Mouse (Mus musculus) MEL (cell line): ENCODE data around the gene Ccdc155. TPM values are rescaled to one million over a fixed set of nuclear protein-coding genes. Genes with fewer than 3 reads are reported as not detected.

ENCODE experiments used
- DNase-seq: peaks from one replicate; pipeline ENCODE4 v3.0.0; 2011; ENCODE audit warnings: low read depth, low spot score
- H3K27ac ChIP-seq: 2 replicates; pipeline ENCODE4 v1.5.1; 2012; ENCODE audit warnings: low read depth, mild to moderate bottlenecking, control low read depth, low read length, moderate library complexity; ENCODE audit not compliant: control insufficient read depth
- H3K27me3 ChIP-seq, 2 experiments: fragments of 150-350 bp in 1 of 2; sonication (generic) in 1 of 2; 2 replicates each; pipeline ENCODE4 v1.6.1; 2012; ENCODE audit warnings: low read length in 2 of 2, mild to moderate bottlenecking in 2 of 2, improper control_type of control experiment in 1 of 2, moderate library complexity in 1 of 2; ENCODE audit not compliant: insufficient read depth in 2 of 2, control insufficient read depth in 1 of 2
- H3K36me3 ChIP-seq, 2 experiments: 2 replicates each; pipeline ENCODE4 v1.6.1; 2012 to 2014; ENCODE audit warnings: low read length in 2 of 2, improper control_type of control experiment in 1 of 2, inconsistent platforms in 1 of 2, mild to moderate bottlenecking in 1 of 2; ENCODE audit not compliant: insufficient read depth in 2 of 2, control insufficient read depth in 1 of 2
- H3K4me1 ChIP-seq, 2 experiments: fragments of 150-350 bp in 1 of 2; sonication (generic) in 1 of 2; 2 replicates each; pipeline ENCODE4 v1.6.1; 2012; ENCODE audit warnings: low read length in 2 of 2, improper control_type of control experiment in 1 of 2, mild to moderate bottlenecking in 1 of 2; ENCODE audit not compliant: insufficient read depth in 2 of 2, control insufficient read depth in 1 of 2
- H3K4me3 ChIP-seq, 2 experiments: fragments of 150-350 bp in 1 of 2; sonication (generic) in 1 of 2; 2 replicates each; pipeline ENCODE4 v1.5.1; 2012; ENCODE audit warnings: low read depth in 2 of 2, low read length in 2 of 2, mild to moderate bottlenecking in 2 of 2, moderate library complexity in 2 of 2, control low read depth in 1 of 2, improper control_type of control experiment in 1 of 2; ENCODE audit not compliant: control insufficient read depth in 1 of 2, insufficient read depth in 1 of 2
- H3K79me2 ChIP-seq: 2 replicates; pipeline ENCODE4 v1.6.1; 2012; ENCODE audit warnings: mild to moderate bottlenecking, low read length, moderate library complexity; ENCODE audit not compliant: control insufficient read depth, poor library complexity, insufficient read depth
- H3K9ac ChIP-seq: 2 replicates; pipeline ENCODE4 v1.6.1; 2012; ENCODE audit warnings: low read depth, mild to moderate bottlenecking, control low read depth, low read length, moderate library complexity; ENCODE audit not compliant: control insufficient read depth, poor library complexity, severe bottlenecking
- H3K9me3 ChIP-seq: fragments of 150-350 bp; sonication (generic); replicated peaks from 2 replicates; pipeline ENCODE4 v1.6.1; 2012; ENCODE audit warnings: mild to moderate bottlenecking, low read length, improper control_type of control experiment, moderate library complexity; ENCODE audit not compliant: insufficient read depth
- CTCF ChIP-seq, 3 experiments: IDR thresholded peaks in 2 of 3; conservative IDR thresholded peaks in 1 of 3; 2 replicates each; pipeline ENCODE4 v1.5.1; 2011 to 2012; ENCODE audit warnings: low read length in 3 of 3, low read depth in 2 of 3, mild to moderate bottlenecking in 2 of 3, improper control_type of control experiment in 1 of 3, inconsistent platforms in 1 of 3, mixed read lengths in 1 of 3, moderate library complexity in 1 of 3; ENCODE audit not compliant: control insufficient read depth in 1 of 3, insufficient read depth in 1 of 3, poor library complexity in 1 of 3, severe bottlenecking in 1 of 3
- E2F4 ChIP-seq: IDR thresholded peaks from 2 replicates; pipeline ENCODE4 v1.6.1; 2011; ENCODE audit warnings: low read depth, low read length, improper control_type of control experiment, borderline replicate concordance
- ELF1 ChIP-seq: IDR thresholded peaks from 2 replicates; pipeline ENCODE4 v1.6.1; 2014; ENCODE audit warnings: low read depth, mild to moderate bottlenecking, inconsistent platforms, low read length, improper control_type of control experiment, moderate library complexity
- GABPA ChIP-seq: IDR thresholded peaks from 2 replicates; pipeline ENCODE4 v1.6.1; 2012; ENCODE audit warnings: low read depth, mild to moderate bottlenecking, inconsistent platforms, low read length, improper control_type of control experiment, moderate library complexity
- GATA1 ChIP-seq: IDR thresholded peaks from 2 replicates; pipeline ENCODE4 v1.6.1; 2011; ENCODE audit warnings: low read depth, low read length, improper control_type of control experiment
- KAT2A ChIP-seq: conservative IDR thresholded peaks from 2 replicates; pipeline ENCODE4 v1.6.1; 2012; ENCODE audit warnings: low read depth, low read length, improper control_type of control experiment, inconsistent platforms
- MAX ChIP-seq: IDR thresholded peaks from 2 replicates; pipeline ENCODE4 v1.6.1; 2011; ENCODE audit warnings: low read length, improper control_type of control experiment
- MEF2A ChIP-seq: IDR thresholded peaks from 2 replicates; pipeline ENCODE4 v1.6.1; 2014; ENCODE audit warnings: low read depth, mild to moderate bottlenecking, inconsistent platforms, low read length, improper control_type of control experiment; ENCODE audit not compliant: poor library complexity, insufficient replicate concordance, severe bottlenecking; ENCODE audit errors: extremely low read depth
- MYB ChIP-seq: IDR thresholded peaks from 2 replicates; pipeline ENCODE4 v1.6.1; 2011; ENCODE audit warnings: mild to moderate bottlenecking, low read depth, low read length, improper control_type of control experiment
- NELFE ChIP-seq: IDR thresholded peaks from 2 replicates; pipeline ENCODE4 v1.6.1; 2011; ENCODE audit warnings: low read depth, low read length, improper control_type of control experiment
- NRF1 ChIP-seq: IDR thresholded peaks from 2 replicates; pipeline ENCODE4 v1.6.1; 2014; ENCODE audit warnings: low read depth, mild to moderate bottlenecking, inconsistent platforms, low read length, improper control_type of control experiment, moderate library complexity; ENCODE audit not compliant: poor library complexity, insufficient read depth, severe bottlenecking
- POLR2A ChIP-seq, 2 experiments: IDR thresholded peaks; 2 replicates each; pipeline ENCODE4 v1.6.1; 2011 to 2012; ENCODE audit warnings: low read length in 2 of 2, mild to moderate bottlenecking in 2 of 2, control low read depth in 1 of 2, improper control_type of control experiment in 1 of 2, low read depth in 1 of 2, moderate library complexity in 1 of 2; ENCODE audit not compliant: control insufficient read depth in 1 of 2, insufficient read depth in 1 of 2, poor library complexity in 1 of 2
- POLR2AphosphoS2 ChIP-seq: IDR thresholded peaks from 2 replicates; pipeline ENCODE4 v1.6.1; 2011; ENCODE audit warnings: low read length, improper control_type of control experiment
- POLR2AphosphoS5 ChIP-seq: IDR thresholded peaks from 2 replicates; pipeline ENCODE4 v1.6.1; 2012; ENCODE audit warnings: low read depth, borderline replicate concordance, mild to moderate bottlenecking, inconsistent platforms, low read length, moderate library complexity, mixed read lengths
- RAD21 ChIP-seq: IDR thresholded peaks from 2 replicates; pipeline ENCODE4 v1.6.1; 2011; ENCODE audit warnings: mild to moderate bottlenecking, low read depth, low read length, improper control_type of control experiment
- SIN3A ChIP-seq: IDR thresholded peaks from 2 replicates; pipeline ENCODE4 v1.6.1; 2012; ENCODE audit warnings: low read length, improper control_type of control experiment, inconsistent platforms
- TBP ChIP-seq: IDR thresholded peaks from 2 replicates; pipeline ENCODE4 v1.8.0; 2011; ENCODE audit warnings: low read depth, low read length, improper control_type of control experiment
- TCF12 ChIP-seq: IDR thresholded peaks from 2 replicates; pipeline ENCODE4 v1.6.1; 2014; ENCODE audit warnings: low read depth, mild to moderate bottlenecking, inconsistent platforms, low read length, improper control_type of control experiment, moderate library complexity
- USF1 ChIP-seq: IDR thresholded peaks from 2 replicates; pipeline ENCODE4 v1.6.1; 2014; ENCODE audit warnings: low read depth, mild to moderate bottlenecking, inconsistent platforms, low read length, improper control_type of control experiment, moderate library complexity
- USF2 ChIP-seq, 2 experiments: IDR thresholded peaks; 2 replicates each; pipeline ENCODE4 v1.6.1; 2011 to 2012; ENCODE audit warnings: improper control_type of control experiment in 2 of 2, low read length in 2 of 2, borderline replicate concordance in 1 of 2, inconsistent platforms in 1 of 2, low read depth in 1 of 2, mild to moderate bottlenecking in 1 of 2; ENCODE audit not compliant: insufficient read depth in 1 of 2
- ZC3H11A ChIP-seq: IDR thresholded peaks from 2 replicates; pipeline ENCODE4 v1.6.1; 2012; ENCODE audit warnings: low read depth, mild to moderate bottlenecking, inconsistent platforms, low read length, improper control_type of control experiment
- ZMIZ1 ChIP-seq: IDR thresholded peaks from 2 replicates; pipeline ENCODE4 v1.6.1; 2012; ENCODE audit warnings: low read depth, mild to moderate bottlenecking, inconsistent platforms, low read length, improper control_type of control experiment, moderate library complexity
- ZNF384 ChIP-seq: IDR thresholded peaks from 2 replicates; pipeline ENCODE4 v1.6.1; 2012; ENCODE audit warnings: low read depth, mild to moderate bottlenecking, inconsistent platforms, low read length, improper control_type of control experiment
- polyA plus RNA-seq, 2 experiments: library from polyadenylated mRNA; stranded (reverse) in 1 of 2; unstranded in 1 of 2; fragments of >175 nt in 1 of 2; fragments of >200 nt in 1 of 2; gene quantifications; 2 replicates each; pipeline versions ENCODE4 v1.2.1 to v1.2.4; 2012; ENCODE audit warnings: low replicate concordance in 2 of 2, low read depth in 1 of 2; ENCODE audit not compliant: insufficient read length in 2 of 2, insufficient read depth in 1 of 2, missing spikeins in 1 of 2
- total RNA-seq: library from RNA; depleted of rRNA; stranded (reverse); fragments of 300-350 nt; gene quantifications from 2 replicates; pipeline ENCODE4 v1.2.3, GENCODE M21; 2012

The Ccdc155 gene
- total and polyA plus RNA-seq, 3 experiments = 0.27 to 0.38 TPM; not detected in 1

- peak; percentile 97 for DNase-seq
- Histone ChIP-seq H3K27ac (no peak overlapping the region), H3K27me3 (no peaks in the 10 kb centered on the region), H3K4me1 (peaks cover 0 to 5% of the 10 kb centered on the region in 2 experiments; a peak in 2 of 4 replicates), H3K9me3 (no peaks in the 10 kb centered on the region), H3K9ac (peak overlapping the region; percentile 74), H3K4me3 (peak overlapping the region; percentile 53 to 54), H3K79me2 (no peaks in the 10 kb centered on the region), H3K36me3 (peaks cover 0 to 3% of the 10 kb centered on the region in 2 experiments; a peak in 2 of 4 replicates)
- TF ChIP-seq MEF2A (no peak), ELF1 (no peak), RAD21 (no peak), ZC3H11A (no peak), TCF12 (peak; percentile 39), POLR2AphosphoS5 (no peak), POLR2A (IDR thresholded peaks at IDR 0.05; ENCODE audit: control insufficient read depth in 1 of 2, insufficient read depth in 1 of 2, low read depth in 1 of 2, low read length in 2 of 2, poor library complexity in 1 of 2) (peak; percentile 56 to 90; a peak in 2 of 4 replicates), ZNF384 (no peak), GATA1 (no peak), ZMIZ1 (peak; percentile 74; the same call in 1 of the 2 replicates), NELFE (peak; percentile 81), KAT2A (no peak), NRF1 (peak; percentile 66), E2F4 (peak; percentile 62; the same call in 1 of the 2 replicates), CTCF (IDR thresholded peaks at IDR 0.05 in 2 of 3, conservative IDR thresholded peaks at IDR 0.05 in 1 of 3; ENCODE audit: control insufficient read depth in 1 of 3, insufficient read depth in 1 of 3, low read depth in 2 of 3, low read length in 3 of 3, poor library complexity in 1 of 3, severe bottlenecking in 1 of 3) (no peak), POLR2AphosphoS2 (peak; percentile 54; the same call in 1 of the 2 replicates), USF2 (IDR thresholded peaks at IDR 0.05; ENCODE audit: borderline replicate concordance in 1 of 2, insufficient read depth in 1 of 2, low read depth in 1 of 2, low read length in 2 of 2) (no peak), GABPA (no peak), MAX (peak; percentile 69), MYB (no peak), SIN3A (peak; percentile 69; the same call in 1 of the 2 replicates), TBP (0 out of 2 replicates have a peak, but pooled peaks have one; percentile 46), USF1 (no peak)
Observed at GRCm38 (mm10) chr7:45182199-45182601, 22.5 kb downstream of the Ccdc155 start.
